Mouse (Mus musculus) liver, embryonic 16.5 days (tissue): ENCODE results near the gene Gpr152. TPM values are rescaled to one million over a fixed set of nuclear protein-coding genes. Genes with fewer than 3 reads are reported as not detected.

Experiments
- ATAC-seq: fragments of 200-750 bp; cut with Nextera tagmentation; 2 replicates; pipeline ENCODE4 v1.8.0; 2017; ENCODE audit warnings: low read depth, mild to moderate bottlenecking, moderate number of reproducible peaks, moderate library complexity
- H3K27ac ChIP-seq: fragments of 300-500 bp; sonication (generic); 2 replicates; pipeline ENCODE4 v1.5.1; 2014; ENCODE audit warnings: mild to moderate bottlenecking, low read length
- H3K27me3 ChIP-seq: fragments of 300-500 bp; sonication (generic); 2 replicates; pipeline ENCODE4 v1.6.1; 2014; ENCODE audit warnings: low read depth, low read length, mixed read lengths; ENCODE audit not compliant: control insufficient read depth, insufficient read depth
- H3K36me3 ChIP-seq: fragments of 300-500 bp; sonication (generic); 2 replicates; pipeline ENCODE4 v1.6.1; 2014; ENCODE audit warnings: mild to moderate bottlenecking; ENCODE audit not compliant: control insufficient read depth, insufficient read depth
- H3K4me1 ChIP-seq: fragments of 300-500 bp; sonication (generic); 2 replicates; pipeline ENCODE4 v1.6.1; 2014; ENCODE audit warnings: low read depth, low read length, mixed read lengths; ENCODE audit not compliant: control insufficient read depth
- H3K4me2 ChIP-seq: fragments of 300-500 bp; sonication (generic); 2 replicates; pipeline ENCODE4 v1.6.1; 2014; ENCODE audit warnings: low read depth, low read length, mixed read lengths
- H3K4me3 ChIP-seq: fragments of 300-500 bp; sonication (generic); 2 replicates; pipeline ENCODE4 v1.5.1; 2014; ENCODE audit warnings: low read depth, mild to moderate bottlenecking, low read length
- H3K9ac ChIP-seq: fragments of 300-500 bp; sonication (generic); 2 replicates; pipeline ENCODE4 v1.6.1; 2014; ENCODE audit warnings: low read depth, low read length
- H3K9me3 ChIP-seq: fragments of 300-500 bp; sonication (generic); replicated peaks from 2 replicates; pipeline ENCODE4 v1.6.1; 2016; ENCODE audit warnings: low read length; ENCODE audit not compliant: control insufficient read depth
- WGBS: fragments of 180-500 bp; shearing (Covaris S2); extraction: QIAGEN DNeasy Blood & Tissue Kit; methylation state at CpG from one replicate; pipeline ENCODE4 v1.1.7; 2014; ENCODE audit not compliant: insufficient replicate concordance; 5-methylcytosine and 5-hydroxymethylcytosine counted together
- polyA plus RNA-seq: library from polyadenylated mRNA; unstranded; fragments of >200 nt; fragmentation: Nextera tagmentation; extraction: Ambion mirVana; gene quantifications from 2 replicates; pipeline ENCODE4 v1.2.1, GENCODE M21; 2015

The Gpr152 gene
- polyA plus RNA-seq, 1 experiment from 2014 or later: 0.02 TPM

- Histone ChIP-seq H3K4me1 (peaks cover 38% of the 10 kb centered on the region), H3K27me3 (no peaks in the 10 kb centered on the region), H3K4me3 (no peak overlapping the region), H3K9ac (no peak overlapping the region), H3K36me3 (no peaks in the 10 kb centered on the region), H3K4me2 (no peak overlapping the region), H3K9me3 (no peaks in the 10 kb centered on the region), H3K27ac (peak overlapping the region; percentile 10; the same call in 1 of the 2 replicates)
- WGBS: 61% methylated on average over 9 of the region's 9 CpGs
- ATAC-seq: no peak
Measured at GRCm38 (mm10) chr19:4166678-4167476, 27.3 kb downstream of the Gpr152 start.

- WGBS: under 1% methylated on average over 43 of the region's 43 CpGs
- peak overlapping the region; percentile 83 for H3K27ac ChIP-seq
- peak overlapping the region; percentile 82 for H3K9ac ChIP-seq
- peak overlapping the region; percentile 68 for H3K4me3 ChIP-seq
- peak overlapping the region; percentile 98 for H3K4me2 ChIP-seq
- peaks cover 20% of the 10 kb centered on the region for H3K4me1 ChIP-seq
- peak; percentile 93 for ATAC-seq
- H3K9me3 ChIP-seq: no peaks in the 10 kb centered on the region
- no peaks in the 10 kb centered on the region for H3K27me3 ChIP-seq
- no peaks in the 10 kb centered on the region for H3K36me3 ChIP-seq
Measured at GRCm38 (mm10) chr19:4169378-4169784, 29.8 kb downstream of the Gpr152 start.

GRCm38 (mm10) chr19:4169810-4170209, 30.2 kb downstream of the Gpr152 start:
- H3K9ac ChIP-seq: peak overlapping the region; percentile 82
- peak overlapping the region; percentile 68 for H3K4me3 ChIP-seq
- no peaks in the 10 kb centered on the region for H3K27me3 ChIP-seq
- H3K9me3 ChIP-seq: no peaks in the 10 kb centered on the region
- peak; percentile 2; the same call in 1 of the 2 replicates for ATAC-seq
- H3K4me2 ChIP-seq: peak overlapping the region; percentile 98
- H3K27ac ChIP-seq: peak overlapping the region; percentile 83
- peaks cover 15% of the 10 kb centered on the region for H3K4me1 ChIP-seq
- WGBS: 13% methylated on average over 27 of the region's 27 CpGs
- H3K36me3 ChIP-seq: no peaks in the 10 kb centered on the region

GRCm38 (mm10) chr19:4170723-4171392, 31.3 kb downstream of the Gpr152 start:
- no peak for ATAC-seq
- Histone ChIP-seq H3K4me3 (no peak overlapping the region), H3K36me3 (no peaks in the 10 kb centered on the region), H3K27ac (no peak overlapping the region), H3K27me3 (no peaks in the 10 kb centered on the region), H3K9ac (no peak overlapping the region), H3K4me2 (no peak overlapping the region), H3K9me3 (no peaks in the 10 kb centered on the region), H3K4me1 (peaks cover 17% of the 10 kb centered on the region)
- WGBS: 70% methylated on average over 10 of the region's 10 CpGs

GRCm38 (mm10) chr19:4171393-4172290, 32.1 kb downstream of the Gpr152 start:
- H3K4me3 ChIP-seq: no peak overlapping the region
- H3K27ac ChIP-seq: no peak overlapping the region
- H3K27me3 ChIP-seq: no peaks in the 10 kb centered on the region
- 37% methylated on average over 13 of the region's 13 CpGs for WGBS
- ATAC-seq: no peak
- H3K4me1 ChIP-seq: peaks cover 17% of the 10 kb centered on the region
- no peaks in the 10 kb centered on the region for H3K36me3 ChIP-seq
- no peak overlapping the region for H3K4me2 ChIP-seq
- H3K9ac ChIP-seq: no peak overlapping the region
- no peaks in the 10 kb centered on the region for H3K9me3 ChIP-seq

GRCm38 (mm10) chr19:4172925-4173324, 33.3 kb downstream of the Gpr152 start:
- 65% methylated on average over 11 of the region's 11 CpGs for WGBS
- Histone ChIP-seq H3K27ac (no peak overlapping the region), H3K4me2 (no peak overlapping the region), H3K4me3 (no peak overlapping the region), H3K36me3 (no peaks in the 10 kb centered on the region), H3K9me3 (no peaks in the 10 kb centered on the region), H3K27me3 (no peaks in the 10 kb centered on the region), H3K4me1 (peaks cover 14% of the 10 kb centered on the region), H3K9ac (no peak overlapping the region; the same call in 1 of the 2 replicates)
- no peak for ATAC-seq

GRCm38 (mm10) chr19:4175368-4175947, 35.9 kb downstream of the Gpr152 start, which contains the start of gene Carns1:
TSS of gene Carns1 (minus strand) at chr19:4175479.
- no peak within 1 kb of the TSS for H3K27ac ChIP-seq
- no peaks in the 10 kb centered on the region for H3K36me3 ChIP-seq
- peak within 1 kb of the TSS; percentile 38; the same call in 1 of the 2 replicates for H3K4me2 ChIP-seq
- no peak within 1 kb of the TSS for H3K4me3 ChIP-seq
- H3K9ac ChIP-seq: no peak within 1 kb of the TSS
- H3K4me1 ChIP-seq: peaks cover 6% of the 10 kb centered on the region
- peak; percentile 26; the same call in 1 of the 2 replicates for ATAC-seq
- H3K27me3 ChIP-seq: no peaks in the 10 kb centered on the region
- H3K9me3 ChIP-seq: no peaks in the 10 kb centered on the region
- WGBS: 22% methylated on average over 11 of the region's 11 CpGs

- H3K4me3 ChIP-seq: no peak overlapping the region
- H3K9me3 ChIP-seq: no peaks in the 10 kb centered on the region
- H3K36me3 ChIP-seq: no peaks in the 10 kb centered on the region
- no peak overlapping the region for H3K4me2 ChIP-seq
- no peak for ATAC-seq
- 70% methylated on average over 7 of the region's 7 CpGs for WGBS
- peaks cover 15% of the 10 kb centered on the region for H3K4me1 ChIP-seq
- no peaks in the 10 kb centered on the region for H3K27me3 ChIP-seq
- H3K9ac ChIP-seq: no peak overlapping the region
- H3K27ac ChIP-seq: no peak overlapping the region
Measured at GRCm38 (mm10) chr19:4180411-4180810, 40.8 kb downstream of the Gpr152 start.
